Mouse (Mus musculus) limb, embryonic 10.5 days (tissue): ENCODE measurements around the gene Chpf2. TPM values are rescaled to one million over a fixed set of nuclear protein-coding genes. Genes with fewer than 3 reads are reported as not detected.

Experiments used
- DNase-seq: peaks from one replicate; pipeline ENCODE4 v3.0.0-alpha.2; 2017; ENCODE audit warnings: low spot score
- H3K27ac ChIP-seq: fragments of 300-500 bp; sonication (generic); 2 replicates; pipeline ENCODE4 v1.5.1; 2016; ENCODE audit warnings: mild to moderate bottlenecking
- H3K27me3 ChIP-seq: fragments of 300-500 bp; sonication (generic); 2 replicates; pipeline ENCODE4 v1.6.1; 2016; ENCODE audit warnings: low read depth, mild to moderate bottlenecking; ENCODE audit not compliant: poor library complexity, severe bottlenecking
- H3K36me3 ChIP-seq: fragments of 300-500 bp; sonication (generic); 2 replicates; pipeline ENCODE4 v1.6.1; 2016; ENCODE audit warnings: mild to moderate bottlenecking, moderate library complexity
- H3K4me1 ChIP-seq: fragments of 300-500 bp; sonication (generic); 2 replicates; pipeline ENCODE4 v1.6.1; 2016
- H3K4me3 ChIP-seq: fragments of 300-500 bp; sonication (generic); 2 replicates; pipeline ENCODE4 v1.5.1; 2016; ENCODE audit warnings: mild to moderate bottlenecking, moderate library complexity
- H3K9me3 ChIP-seq: fragments of 300-500 bp; sonication (generic); replicated peaks from 2 replicates; pipeline ENCODE4 v1.6.1; 2016; ENCODE audit warnings: mild to moderate bottlenecking
- WGBS: fragments of 180-500 bp; shearing (Covaris S2); methylation state at CpG from one replicate; pipeline ENCODE4 v1.1.7; 2016; 5-methylcytosine and 5-hydroxymethylcytosine counted together
- polyA plus RNA-seq: library from polyadenylated mRNA; unstranded; fragments of >200 nt; fragmentation: Nextera tagmentation; extraction: Ambion mirVana; gene quantifications from 2 replicates; pipeline ENCODE4 v1.2.1, GENCODE M21; 2016

Gene Chpf2
- polyA plus RNA-seq, 1 experiment from 2014 or later, result 19.0 TPM

DNA sequence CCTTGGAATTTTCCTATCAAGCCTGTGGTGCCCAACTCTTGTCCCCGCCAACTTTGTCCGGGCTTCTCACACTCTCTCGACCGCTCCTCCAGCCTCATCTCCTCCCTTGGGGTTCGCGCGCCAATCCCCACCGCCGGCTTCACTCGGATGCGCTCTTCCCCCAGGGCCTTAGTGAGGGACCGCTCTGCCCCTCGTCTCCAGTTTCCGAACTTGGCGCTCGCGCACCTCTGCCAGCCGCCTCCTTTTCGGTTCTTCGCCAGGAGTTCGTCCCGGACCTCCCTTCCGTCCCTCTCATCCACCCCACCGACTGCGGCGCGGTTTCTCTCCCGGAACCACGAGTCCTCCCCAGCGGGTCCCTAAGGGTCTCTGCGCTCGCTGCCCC is 9.7 kb upstream of the Chpf2 start:
- 1% methylated on average over 32 of the region's 32 CpGs for WGBS
- peak overlapping the region; percentile 89 for H3K4me3 ChIP-seq
- peaks cover 41% of the 10 kb centered on the region for H3K36me3 ChIP-seq
- H3K27ac ChIP-seq, result peak overlapping the region; percentile 91
- peaks cover 16% of the 10 kb centered on the region for H3K4me1 ChIP-seq
- H3K27me3 ChIP-seq, result no peaks in the 10 kb centered on the region
- H3K9me3 ChIP-seq, result no peaks in the 10 kb centered on the region
- no peak for DNase-seq

DNA sequence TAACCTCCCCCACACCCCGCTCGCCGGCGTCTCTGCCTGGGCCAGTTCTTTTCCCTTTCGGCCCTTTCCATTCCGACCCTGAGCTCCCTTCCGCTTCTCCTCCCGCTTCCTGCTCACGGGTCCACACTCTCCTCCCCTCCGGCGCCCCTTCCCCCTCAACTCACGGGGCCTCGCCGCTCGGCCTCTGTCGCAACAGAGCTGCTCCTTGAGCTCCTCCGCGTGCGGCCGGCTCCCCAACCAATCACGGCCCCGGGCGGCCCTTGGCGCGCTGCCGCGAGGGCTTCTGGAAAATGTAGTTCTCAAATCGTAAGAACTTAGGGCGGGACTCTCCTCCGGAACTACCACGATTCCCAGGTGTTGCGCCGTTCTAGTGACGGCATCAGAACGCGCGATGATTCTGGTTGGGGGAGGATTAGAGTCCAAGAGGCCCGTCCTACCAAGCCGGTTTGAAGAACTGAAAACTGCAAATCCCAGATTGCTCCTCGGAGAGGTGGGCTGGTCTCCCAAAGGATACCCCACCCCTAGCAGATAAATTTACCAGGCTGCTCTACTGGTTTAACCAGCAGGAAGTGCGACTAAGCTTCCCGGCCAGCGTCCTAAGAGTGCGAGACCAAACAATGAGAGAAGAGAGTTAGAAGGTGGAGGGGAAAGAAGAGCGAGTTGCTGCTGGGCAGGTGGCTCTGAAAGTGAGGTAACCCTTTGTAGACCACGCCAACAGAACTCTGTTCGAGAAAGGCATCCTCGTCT is 9.2 kb upstream of the Chpf2 start, which contains the start of gene Abcf2:
Gene Abcf2, minus strand, starts transcription at position 285 of the 747 bp plus-strand sequence.
- WGBS, result under 1% methylated on average over 48 of the region's 48 CpGs
- H3K4me3 ChIP-seq, result peak within 1 kb of the TSS; percentile 89

DNA sequence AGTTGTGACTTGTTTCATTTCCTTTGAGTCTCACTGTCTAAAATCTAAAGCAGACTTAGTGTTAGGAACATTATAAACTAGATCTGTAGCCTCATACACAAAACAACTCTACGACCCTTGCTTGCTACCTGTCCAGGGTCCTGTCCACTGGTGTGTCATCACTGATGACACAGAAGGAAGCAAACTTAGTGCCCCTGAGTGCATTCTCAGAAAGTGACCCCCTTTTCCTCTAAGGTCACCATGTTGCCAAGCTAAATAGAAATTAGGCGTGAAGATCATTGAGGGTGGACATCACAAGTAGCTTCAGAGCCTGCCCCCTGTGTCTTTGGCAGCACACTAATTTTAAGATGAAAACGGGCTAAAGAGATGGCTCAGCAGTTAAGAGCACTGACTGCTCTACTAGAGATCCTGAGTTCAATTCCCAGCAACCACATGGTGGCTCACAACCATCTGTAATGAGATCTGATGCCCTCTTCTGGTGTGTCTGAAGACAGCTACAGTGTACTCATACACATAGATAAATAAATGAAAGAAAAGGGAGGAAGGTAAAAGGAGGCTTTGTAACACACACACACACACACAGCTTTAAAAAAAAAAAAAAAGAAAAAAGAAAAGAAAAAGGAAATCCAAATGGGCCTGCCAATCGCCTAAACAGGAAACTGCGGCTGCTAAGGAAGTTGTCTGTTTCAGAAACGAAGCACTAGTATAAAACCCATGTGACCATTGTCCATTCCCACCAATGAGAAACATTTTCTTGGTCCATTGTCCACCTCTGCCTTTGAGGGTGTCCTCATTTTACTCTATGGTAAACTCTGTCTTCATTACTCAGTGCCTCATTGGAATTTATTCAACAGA is 8.2 kb upstream of the Chpf2 start:
- no peaks in the 10 kb centered on the region for H3K27me3 ChIP-seq
- H3K4me1 ChIP-seq, result peaks cover 16% of the 10 kb centered on the region
- peak overlapping the region; percentile 89 for H3K4me3 ChIP-seq
- no peaks in the 10 kb centered on the region for H3K9me3 ChIP-seq
- 67% methylated on average over 6 of the region's 6 CpGs for WGBS
- H3K36me3 ChIP-seq, result peaks cover 26% of the 10 kb centered on the region
- no peak for DNase-seq
- peak overlapping the region; percentile 91 for H3K27ac ChIP-seq

More for the DNA sequence above, 9.2 kb upstream of the Chpf2 start, which contains the start of gene Abcf2:
- peak; percentile 100 for DNase-seq
- peaks cover 16% of the 10 kb centered on the region for H3K4me1 ChIP-seq
- peak within 1 kb of the TSS; percentile 91 for H3K27ac ChIP-seq
- H3K9me3 ChIP-seq, result no peaks in the 10 kb centered on the region
- H3K36me3 ChIP-seq, result peaks cover 36% of the 10 kb centered on the region
- H3K27me3 ChIP-seq, result no peaks in the 10 kb centered on the region

DNA sequence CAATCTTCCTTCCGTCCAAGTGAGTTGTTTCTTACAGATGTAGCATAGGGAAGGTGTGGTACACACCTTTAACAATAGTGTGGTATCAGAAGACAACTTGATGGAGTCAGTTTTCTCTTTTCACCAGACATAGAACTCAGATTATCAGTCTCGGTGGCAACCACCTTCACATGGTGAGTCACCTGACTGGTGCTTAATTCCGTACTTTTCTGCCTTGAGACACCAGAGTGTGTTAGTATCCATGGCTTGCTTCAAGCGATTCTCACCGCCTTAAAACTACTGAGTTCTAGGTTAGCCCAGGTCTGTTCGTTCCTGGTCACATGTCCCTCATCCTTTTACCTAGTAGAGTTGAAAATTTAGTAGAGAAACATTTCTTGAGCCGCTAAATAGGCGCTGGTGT is 435 bp upstream of the Chpf2 start:
- H3K4me1 ChIP-seq, result peaks cover 35% of the 10 kb centered on the region
- 15% methylated on average over 8 of the region's 8 CpGs for WGBS
- H3K9me3 ChIP-seq, result no peaks in the 10 kb centered on the region
- peak overlapping the region; percentile 84 for H3K27ac ChIP-seq
- peaks cover 34% of the 10 kb centered on the region for H3K36me3 ChIP-seq
- DNase-seq, result no peak
- H3K4me3 ChIP-seq, result peak overlapping the region; percentile 89
- H3K27me3 ChIP-seq, result peaks cover 7% of the 10 kb centered on the region

DNA sequence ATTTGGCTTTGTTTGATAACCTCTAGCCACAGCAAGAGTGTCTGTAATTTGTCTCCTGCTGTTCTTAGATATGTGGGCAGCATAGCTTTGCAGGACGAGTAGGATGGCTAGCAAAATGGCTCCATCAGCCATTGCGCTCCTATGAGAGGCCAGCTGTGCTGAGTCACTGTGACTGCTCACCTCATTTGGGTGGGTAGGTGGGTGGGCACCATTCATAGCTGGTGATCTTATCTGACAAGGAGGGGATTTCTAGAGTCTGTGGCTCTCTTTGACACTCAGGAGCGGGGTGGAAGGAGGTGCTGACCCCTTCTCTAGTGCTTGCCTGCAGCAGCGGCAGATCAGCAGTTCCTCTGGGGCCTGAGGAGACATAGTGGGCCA is 648 bp downstream of the Chpf2 start:
- WGBS, result 37% methylated on average over 4 of the region's 4 CpGs
- H3K27me3 ChIP-seq, result peaks cover 18% of the 10 kb centered on the region
- H3K27ac ChIP-seq, result peak overlapping the region; percentile 84
- H3K9me3 ChIP-seq, result no peaks in the 10 kb centered on the region
- DNase-seq, result no peak
- peak overlapping the region; percentile 89 for H3K4me3 ChIP-seq
- peaks cover 45% of the 10 kb centered on the region for H3K36me3 ChIP-seq
- H3K4me1 ChIP-seq, result peaks cover 45% of the 10 kb centered on the region

DNA sequence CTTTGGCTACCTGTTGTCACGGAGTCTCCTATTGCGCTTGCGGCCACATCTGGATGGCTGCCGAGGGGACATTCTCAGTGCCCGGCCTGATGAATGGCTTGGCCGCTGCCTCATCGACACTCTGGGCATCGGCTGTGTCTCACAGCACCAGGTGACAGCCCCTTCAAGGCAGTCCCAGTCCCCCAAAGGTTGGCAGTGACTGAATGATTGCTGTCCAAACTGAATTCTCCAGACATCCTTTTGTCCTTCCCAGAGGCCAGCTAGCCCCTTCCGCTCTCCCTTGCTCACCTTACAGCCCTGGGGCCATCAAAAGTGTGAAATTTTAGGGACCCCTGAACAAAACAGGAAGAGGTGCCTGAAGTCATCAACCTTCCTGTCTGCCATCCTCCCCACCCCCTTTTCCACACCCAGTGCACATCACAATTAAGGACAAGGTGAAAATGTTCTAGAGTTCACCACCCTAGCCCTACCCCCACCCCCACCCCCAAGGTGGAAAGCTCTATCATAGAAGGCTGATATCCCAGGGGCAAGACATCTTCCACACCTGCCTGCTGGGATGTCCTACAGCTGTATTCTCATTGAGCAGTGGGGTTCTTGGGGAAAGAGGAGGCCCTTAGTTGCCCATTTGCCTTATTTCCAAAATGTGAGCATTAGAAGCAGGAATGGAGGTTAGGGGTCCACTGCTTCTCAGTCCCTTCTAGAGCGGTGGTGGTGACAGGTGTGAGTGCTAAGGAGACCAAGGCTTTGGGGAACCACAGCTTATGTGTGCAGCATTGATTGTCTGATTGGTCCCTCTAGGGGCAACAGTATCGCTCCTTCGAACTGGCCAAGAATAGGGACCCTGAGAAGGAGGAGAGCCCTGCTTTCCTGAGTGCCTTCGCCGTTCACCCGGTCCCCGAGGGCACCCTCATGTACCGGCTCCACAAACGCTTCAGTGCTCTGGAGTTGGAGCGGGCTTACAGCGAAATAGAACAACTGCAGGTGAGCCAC is 3.3 kb downstream of the Chpf2 start:
- Histone ChIP-seq H3K27me3 (peaks cover 35% of the 10 kb centered on the region), H3K36me3 (peaks cover 71% of the 10 kb centered on the region), H3K4me3 (no peak overlapping the region), H3K27ac (no peak overlapping the region), H3K4me1 (peaks cover 57% of the 10 kb centered on the region), H3K9me3 (no peaks in the 10 kb centered on the region)
- 90% methylated on average over 20 of the region's 20 CpGs for WGBS
- DNase-seq, result no peak

DNA sequence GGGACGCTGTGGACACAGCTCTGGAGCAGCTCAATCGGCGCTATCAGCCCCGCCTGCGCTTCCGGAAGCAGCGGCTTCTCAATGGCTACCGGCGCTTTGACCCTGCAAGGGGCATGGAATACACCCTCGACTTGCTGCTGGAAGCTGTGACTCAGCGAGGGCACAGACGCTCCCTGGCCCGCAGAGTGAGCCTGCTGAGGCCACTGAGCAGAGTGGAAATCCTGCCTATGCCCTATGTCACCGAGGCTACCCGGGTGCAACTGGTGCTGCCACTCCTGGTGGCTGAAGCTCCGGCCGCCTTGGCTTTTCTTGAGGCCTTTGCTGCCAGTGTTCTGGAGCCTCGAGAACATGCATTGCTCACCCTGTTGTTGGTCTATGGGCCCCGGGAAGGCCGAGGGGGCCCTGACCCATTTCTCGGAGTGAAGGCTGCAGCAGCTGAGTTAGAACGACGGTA is 4.8 kb downstream of the Chpf2 start:
- Histone ChIP-seq H3K36me3 (peaks cover 83% of the 10 kb centered on the region), H3K4me1 (peaks cover 52% of the 10 kb centered on the region), H3K27ac (peak overlapping the region; percentile 63), H3K9me3 (no peaks in the 10 kb centered on the region), H3K4me3 (peak overlapping the region; percentile 31), H3K27me3 (peaks cover 43% of the 10 kb centered on the region)
- DNase-seq, result no peak
- WGBS, result 23% methylated on average over 23 of the region's 23 CpGs

DNA sequence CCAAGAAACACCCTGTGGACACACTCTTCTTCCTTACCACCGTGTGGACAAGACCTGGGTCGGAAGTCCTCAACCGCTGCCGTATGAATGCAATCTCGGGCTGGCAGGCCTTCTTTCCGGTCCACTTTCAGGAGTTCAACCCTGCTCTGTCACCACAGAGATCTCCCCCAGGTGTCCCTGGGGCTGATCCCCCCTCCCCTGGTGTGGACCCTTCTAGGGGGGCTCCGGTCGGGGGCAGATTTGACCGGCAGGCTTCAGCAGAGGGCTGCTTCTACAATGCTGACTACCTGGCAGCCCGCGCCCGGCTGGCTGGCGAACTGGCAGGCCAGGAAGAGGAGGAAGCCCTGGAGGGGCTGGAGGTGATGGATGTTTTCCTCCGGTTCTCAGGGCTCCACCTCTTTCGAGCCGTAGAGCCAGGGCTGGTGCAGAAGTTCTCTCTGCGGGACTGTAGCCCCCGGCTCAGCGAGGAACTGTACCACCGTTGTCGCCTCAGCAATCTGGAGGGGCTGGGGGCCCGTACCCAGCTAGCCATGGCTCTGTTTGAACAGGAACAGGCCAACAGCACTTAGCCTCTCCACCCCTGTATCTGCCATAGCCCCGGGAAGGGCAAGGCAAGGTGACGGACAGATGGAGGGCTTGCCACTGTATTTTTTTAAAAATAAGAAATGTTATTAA is 5.4 kb downstream of the Chpf2 start:
- WGBS, result 48% methylated on average over 24 of the region's 24 CpGs
- Histone ChIP-seq H3K36me3 (peaks cover 83% of the 10 kb centered on the region), H3K27me3 (peaks cover 49% of the 10 kb centered on the region), H3K4me1 (peaks cover 53% of the 10 kb centered on the region), H3K27ac (peak overlapping the region; percentile 63; the same call in 1 of the 2 replicates), H3K9me3 (no peaks in the 10 kb centered on the region), H3K4me3 (peak overlapping the region; percentile 31)
- DNase-seq, result no peak

DNA sequence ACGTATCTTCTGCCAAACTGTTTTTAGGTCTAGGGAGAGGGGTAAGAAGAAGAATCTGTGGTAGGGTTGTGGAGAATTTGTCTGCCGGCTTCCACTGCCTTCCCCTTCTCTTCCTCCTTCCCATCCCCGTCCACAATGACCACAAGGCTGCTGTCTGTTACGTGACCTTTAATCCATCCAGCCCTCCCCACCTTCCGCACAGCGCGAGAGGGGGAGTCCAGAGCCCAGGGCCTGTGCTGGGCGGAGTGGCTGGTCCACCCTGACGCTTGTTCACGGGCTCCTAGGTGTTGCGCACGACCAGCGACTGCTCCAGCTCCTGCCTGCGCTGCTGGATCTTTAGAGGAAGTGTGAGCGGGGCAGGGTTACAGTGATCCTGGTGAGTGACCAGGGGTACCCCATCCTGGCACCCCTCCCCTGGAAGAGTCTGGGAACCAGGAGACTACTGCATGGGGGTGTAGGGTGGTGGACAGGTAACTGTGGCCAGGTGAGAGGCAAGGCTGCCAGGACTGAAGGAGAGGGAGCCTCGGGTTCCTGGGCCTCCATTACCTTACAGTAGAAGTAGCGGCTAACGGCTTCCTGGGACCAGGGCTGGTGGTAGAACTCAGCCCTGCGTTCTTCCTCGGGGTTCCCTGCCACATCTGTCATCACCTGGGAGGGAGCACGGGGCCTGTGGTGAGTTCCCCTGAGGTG is 6.1 kb downstream of the Chpf2 start:
- Histone ChIP-seq H3K27ac (no peak overlapping the region), H3K27me3 (peaks cover 52% of the 10 kb centered on the region), H3K9me3 (no peaks in the 10 kb centered on the region), H3K36me3 (peaks cover 82% of the 10 kb centered on the region), H3K4me3 (0 out of 2 replicates have a peak overlapping the region, but pooled peaks have one; percentile 31), H3K4me1 (peaks cover 51% of the 10 kb centered on the region)
- 60% methylated on average over 21 of the region's 21 CpGs for WGBS
- DNase-seq, result no peak

DNA sequence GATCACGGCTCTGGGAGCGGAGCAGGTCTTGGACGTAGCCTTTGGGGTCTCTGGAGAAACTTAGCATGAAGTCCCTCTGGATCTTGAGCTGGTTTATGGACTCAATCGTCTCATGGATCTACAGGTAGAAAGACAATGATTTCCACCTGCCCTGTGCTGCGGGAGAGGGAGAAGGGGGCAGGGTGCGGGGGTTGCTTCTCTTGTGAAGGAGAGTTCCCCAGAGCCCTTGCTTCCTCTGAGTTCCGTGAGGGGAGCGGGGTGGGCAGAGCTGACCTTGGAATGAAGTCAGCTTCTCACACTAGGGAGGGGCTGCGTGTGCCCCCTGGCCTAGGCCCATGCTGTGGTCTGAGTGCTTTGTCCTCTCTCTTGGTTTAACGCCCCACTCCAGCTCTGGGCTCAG is 6.7 kb downstream of the Chpf2 start:
- Histone ChIP-seq H3K4me1 (peaks cover 51% of the 10 kb centered on the region), H3K27ac (no peak overlapping the region), H3K36me3 (peaks cover 76% of the 10 kb centered on the region), H3K9me3 (no peaks in the 10 kb centered on the region), H3K4me3 (no peak overlapping the region), H3K27me3 (peaks cover 59% of the 10 kb centered on the region)
- DNase-seq, result no peak
- WGBS, result 75% methylated on average over 10 of the region's 10 CpGs

DNA sequence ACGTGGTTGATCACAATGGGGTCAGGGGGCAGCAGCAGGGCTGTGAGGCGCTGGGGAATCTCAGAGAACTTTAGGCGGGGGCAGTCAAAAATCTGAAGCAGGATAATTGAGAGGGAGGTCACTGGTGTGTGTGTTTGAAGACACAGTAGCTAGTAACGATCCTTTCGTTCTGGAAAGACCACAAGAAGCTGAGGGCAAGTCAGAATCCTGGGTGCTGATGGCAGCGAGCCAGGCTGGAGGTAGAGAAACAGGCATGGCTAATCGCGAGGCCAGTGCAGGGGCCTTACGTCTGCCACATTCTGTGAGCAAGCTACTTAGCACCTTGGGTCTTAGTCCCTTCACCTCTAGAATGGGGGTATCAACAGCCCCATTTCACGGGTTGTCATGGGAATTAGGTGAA is 7.4 kb downstream of the Chpf2 start:
- Histone ChIP-seq H3K36me3 (peaks cover 69% of the 10 kb centered on the region), H3K4me1 (peaks cover 55% of the 10 kb centered on the region), H3K27ac (no peak overlapping the region), H3K9me3 (no peaks in the 10 kb centered on the region), H3K27me3 (peaks cover 66% of the 10 kb centered on the region), H3K4me3 (no peak overlapping the region)
- 75% methylated on average over 10 of the region's 10 CpGs for WGBS
- DNase-seq, result no peak
